Mouse (Mus musculus) gastrocnemius, adult 18-20 months (tissue): ENCODE data around the gene Tti1. TPM values are rescaled to one million over a fixed set of nuclear protein-coding genes. Genes with fewer than 3 reads are reported as not detected.

Experiments used
- DNase-seq: peaks from one replicate; pipeline ENCODE4 v3.0.0; 2021; ENCODE audit warnings: low spot score
- total RNA-seq, 2 experiments: library from RNA; stranded (reverse); gene quantifications; 2 replicates each; pipeline ENCODE4 v1.2.3; 2021

Tti1 gene
- total RNA-seq, 2 experiments from 2014 or later = 19.3 to 25.4 TPM

GRCm38 (mm10) chr2:158040396-158040795 is 12.2 kb upstream of the Tti1 start:
- no peak for DNase-seq

- DNase-seq = no peak
These were observed 11.4 kb upstream of the Tti1 start for GRCm38 (mm10) chr2:158039662-158040061.

- no peak for DNase-seq
These were observed 9.3 kb upstream of the Tti1 start for GRCm38 (mm10) chr2:158037571-158037970.

- no peak for DNase-seq
These were observed 8.7 kb upstream of the Tti1 start for GRCm38 (mm10) chr2:158036953-158037352.

GRCm38 (mm10) chr2:158036408-158036807 is 8.2 kb upstream of the Tti1 start:
- no peak for DNase-seq

GRCm38 (mm10) chr2:158035813-158036212 is 7.6 kb upstream of the Tti1 start:
- DNase-seq = no peak

- no peak for DNase-seq
These were observed 1.8 kb upstream of the Tti1 start for GRCm38 (mm10) chr2:158030007-158030406.

GRCm38 (mm10) chr2:158027855-158028353 is 329 bp downstream of the Tti1 start:
- no peak for DNase-seq

GRCm38 (mm10) chr2:158017330-158017729 is 10.9 kb downstream of the Tti1 start:
- no peak for DNase-seq

- DNase-seq = no peak
These were observed 15.6 kb downstream of the Tti1 start for GRCm38 (mm10) chr2:158012608-158013007.

GRCm38 (mm10) chr2:158009373-158009772 is 18.9 kb downstream of the Tti1 start:
- DNase-seq = peak; percentile 15

GRCm38 (mm10) chr2:158005641-158006040 is 22.6 kb downstream of the Tti1 start:
- no peak for DNase-seq

GRCm38 (mm10) chr2:158004620-158005019 is 23.6 kb downstream of the Tti1 start:
- no peak for DNase-seq

GRCm38 (mm10) chr2:157998817-157999216 is 29.4 kb downstream of the Tti1 start:
- DNase-seq = peak; percentile 23

- no peak for DNase-seq
These were observed 35.7 kb downstream of the Tti1 start for GRCm38 (mm10) chr2:157992501-157992900.

- DNase-seq = no peak
These were observed 37.2 kb downstream of the Tti1 start for GRCm38 (mm10) chr2:157991026-157991425.

- DNase-seq = peak; percentile 15
These were observed 38.3 kb downstream of the Tti1 start for GRCm38 (mm10) chr2:157989946-157990345.

GRCm38 (mm10) chr2:157988416-157989190 is 39.6 kb downstream of the Tti1 start:
- no peak for DNase-seq

GRCm38 (mm10) chr2:157986235-157986634 is 42.0 kb downstream of the Tti1 start:
- DNase-seq = no peak

- DNase-seq = no peak
These were observed 42.6 kb downstream of the Tti1 start for GRCm38 (mm10) chr2:157985611-157986010.

- DNase-seq = no peak
These were observed 45.0 kb downstream of the Tti1 start for GRCm38 (mm10) chr2:157983276-157983675.

- DNase-seq = no peak
These were observed 45.5 kb downstream of the Tti1 start for GRCm38 (mm10) chr2:157982727-157983126.

- no peak for DNase-seq
These were observed 49.0 kb downstream of the Tti1 start for GRCm38 (mm10) chr2:157979241-157979640.
